Mouse (Mus musculus) hindbrain, embryonic 10.5 days (tissue): ENCODE measurements around the gene Gabrg1. TPM values are rescaled to one million over a fixed set of nuclear protein-coding genes. Genes with fewer than 3 reads are reported as not detected.

Source experiments
- DNase-seq: peaks from one replicate; pipeline ENCODE4 v3.0.0-alpha.2; 2017; ENCODE audit warnings: low spot score
- H3K27ac ChIP-seq: fragments of 300-500 bp; sonication (generic); 2 replicates; pipeline ENCODE4 v1.5.1; 2016; ENCODE audit warnings: mild to moderate bottlenecking, moderate library complexity
- H3K27me3 ChIP-seq: fragments of 300-500 bp; sonication (generic); 2 replicates; pipeline ENCODE4 v1.6.1; 2016; ENCODE audit warnings: mild to moderate bottlenecking; ENCODE audit not compliant: poor library complexity, insufficient read depth, severe bottlenecking
- H3K36me3 ChIP-seq: fragments of 300-500 bp; sonication (generic); 2 replicates; pipeline ENCODE4 v1.6.1; 2016; ENCODE audit warnings: mild to moderate bottlenecking, moderate library complexity
- H3K4me1 ChIP-seq: fragments of 300-500 bp; sonication (generic); replicated peaks from 2 replicates; pipeline ENCODE4 v1.6.1; 2016; ENCODE audit warnings: mild to moderate bottlenecking
- H3K4me3 ChIP-seq: fragments of 300-500 bp; sonication (generic); 2 replicates; pipeline ENCODE4 v1.5.1; 2016; ENCODE audit warnings: mild to moderate bottlenecking, moderate library complexity
- H3K9me3 ChIP-seq: fragments of 300-500 bp; sonication (generic); 2 replicates; pipeline ENCODE4 v1.6.1; 2016; ENCODE audit warnings: mild to moderate bottlenecking, moderate library complexity
- WGBS: fragments of 180-500 bp; shearing (Covaris S2); methylation state at CpG from one replicate; pipeline ENCODE4 v1.1.7; 2016; 5-methylcytosine and 5-hydroxymethylcytosine counted together
- polyA plus RNA-seq: library from polyadenylated mRNA; unstranded; fragments of >200 nt; fragmentation: Nextera tagmentation; extraction: Ambion mirVana; gene quantifications from 2 replicates; pipeline ENCODE4 v1.2.1, GENCODE M21; 2016

The Gabrg1 gene
- polyA plus RNA-seq: 0.66 and 0.82 TPM in 2 replicates

- H3K27me3 ChIP-seq: no peaks in the 10 kb centered on the region
- WGBS: 2% methylated on average over 19 of the region's 19 CpGs
- no peaks in the 10 kb centered on the region for H3K9me3 ChIP-seq
- H3K36me3 ChIP-seq: no peaks in the 10 kb centered on the region
- peak; percentile 48 for DNase-seq
- peak within 1 kb of the TSS; percentile 16; the same call in 1 of the 2 replicates for H3K27ac ChIP-seq
- peak within 1 kb of the TSS; percentile 58 for H3K4me3 ChIP-seq
- peaks cover 8% of the 10 kb centered on the region for H3K4me1 ChIP-seq
Observed at GRCm38 (mm10) chr5:70842192-70843095, at the start of gene Gabrg1. Gene Gabrg1, minus strand, starts transcription at chr5:70842617.

- no peaks in the 10 kb centered on the region for H3K9me3 ChIP-seq
- 83% methylated on average over 3 of the region's 3 CpGs for WGBS
- H3K27ac ChIP-seq: no peak overlapping the region
- H3K36me3 ChIP-seq: no peaks in the 10 kb centered on the region
- no peaks in the 10 kb centered on the region for H3K4me1 ChIP-seq
- no peaks in the 10 kb centered on the region for H3K27me3 ChIP-seq
- no peak overlapping the region for H3K4me3 ChIP-seq
- DNase-seq: no peak
Observed at GRCm38 (mm10) chr5:70884026-70884425, 41.6 kb upstream of the Gabrg1 start.

GRCm38 (mm10) chr5:70870081-70870480 lies 27.7 kb upstream of the Gabrg1 start:
- peaks cover 9% of the 10 kb centered on the region; the same call in 1 of the 2 replicates for H3K4me1 ChIP-seq
- H3K27me3 ChIP-seq: no peaks in the 10 kb centered on the region
- H3K27ac ChIP-seq: no peak overlapping the region
- no peak for DNase-seq
- WGBS: 85% methylated on average over 1 of the region's 1 CpGs
- no peak overlapping the region for H3K4me3 ChIP-seq
- no peaks in the 10 kb centered on the region for H3K36me3 ChIP-seq
- H3K9me3 ChIP-seq: no peaks in the 10 kb centered on the region

- Histone ChIP-seq H3K36me3 (no peaks in the 10 kb centered on the region), H3K9me3 (no peaks in the 10 kb centered on the region), H3K4me3 (peak overlapping the region; percentile 58), H3K27me3 (no peaks in the 10 kb centered on the region), H3K4me1 (peaks cover 8% of the 10 kb centered on the region), H3K27ac (peak overlapping the region; percentile 16; the same call in 1 of the 2 replicates)
- 8% methylated on average over 11 of the region's 11 CpGs for WGBS
- peak; percentile 76 for DNase-seq
Observed at GRCm38 (mm10) chr5:70843096-70843734, 798 bp upstream of the Gabrg1 start.

DNA sequence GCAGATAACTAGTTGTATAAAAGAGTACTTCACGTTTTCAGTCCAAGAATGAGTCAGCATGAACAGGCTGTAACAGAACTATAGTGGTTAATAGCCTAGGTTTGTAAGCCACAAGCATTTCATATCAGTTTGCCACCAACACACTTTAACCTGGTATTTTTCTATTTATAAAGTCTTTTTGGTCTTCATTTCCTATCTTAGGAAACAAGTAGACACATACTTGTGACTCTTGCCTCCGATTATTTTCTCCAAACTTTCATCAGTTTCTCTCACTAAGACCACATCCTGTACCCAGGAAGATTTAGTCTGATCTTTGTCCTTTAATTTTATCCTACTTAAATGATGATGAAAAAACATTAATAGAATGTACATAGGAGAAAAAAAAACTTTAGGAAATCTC lies 23.7 kb downstream of the Gabrg1 start:
- H3K36me3 ChIP-seq: no peaks in the 10 kb centered on the region
- H3K4me3 ChIP-seq: no peak overlapping the region
- H3K27me3 ChIP-seq: no peaks in the 10 kb centered on the region
- H3K27ac ChIP-seq: no peak overlapping the region
- no peak for DNase-seq
- H3K4me1 ChIP-seq: no peaks in the 10 kb centered on the region; the same call in 1 of the 2 replicates
- no peaks in the 10 kb centered on the region for H3K9me3 ChIP-seq
- 85% methylated on average over 2 of the region's 2 CpGs for whole genome bisulfite sequencing

GRCm38 (mm10) chr5:70736156-70736555 lies 106.3 kb downstream of the Gabrg1 start:
- no peaks in the 10 kb centered on the region for H3K36me3 ChIP-seq
- H3K9me3 ChIP-seq: no peaks in the 10 kb centered on the region
- H3K4me1 ChIP-seq: no peaks in the 10 kb centered on the region
- H3K4me3 ChIP-seq: no peak overlapping the region
- no peak for DNase-seq
- 87% methylated on average over 2 of the region's 2 CpGs for WGBS
- no peak overlapping the region for H3K27ac ChIP-seq
- no peaks in the 10 kb centered on the region for H3K27me3 ChIP-seq

GRCm38 (mm10) chr5:70704361-70704760 lies 138.1 kb downstream of the Gabrg1 start:
- Histone ChIP-seq H3K27ac (no peak overlapping the region), H3K36me3 (no peaks in the 10 kb centered on the region), H3K4me3 (no peak overlapping the region), H3K27me3 (no peaks in the 10 kb centered on the region), H3K4me1 (no peaks in the 10 kb centered on the region), H3K9me3 (no peaks in the 10 kb centered on the region)
- DNase-seq: no peak
